Mouse (Mus musculus): ENCODE measurements at regions not wholly inside any gene's neighbourhood (a gene's known extent, or its start where the extent isn't known, plus 50 kb on each side); places are given as distances from the start of the nearest gene placed in this dataset.

GRCm38 (mm10) chr14:105950924-105951323 is 54.3 kb upstream of the Spry2 start:
- DNase-seq (ENCODE audit: low read depth, low spot score), result no peak

GRCm38 (mm10) chr14:105955082-105955481 is 58.5 kb upstream of the Spry2 start:
- DNase-seq (ENCODE audit: low read depth, low spot score), result no peak

GRCm38 (mm10) chr14:105956796-105957195 is 60.2 kb upstream of the Spry2 start:
- no peak for DNase-seq (ENCODE audit: low read depth, low spot score)

- no peak for DNase-seq (ENCODE audit: low read depth, low spot score)
Measured at GRCm38 (mm10) chr14:105958005-105958404, 61.4 kb upstream of the Spry2 start.

- no peak for DNase-seq (ENCODE audit: low read depth, low spot score)
Measured at GRCm38 (mm10) chr14:105979544-105980323, 83.1 kb upstream of the Spry2 start.

GRCm38 (mm10) chr14:105980324-105980680 is 83.7 kb upstream of the Spry2 start:
- DNase-seq (ENCODE audit: low read depth, low spot score), result no peak

GRCm38 (mm10) chr14:105987341-105987882 is 90.8 kb upstream of the Spry2 start:
- no peak for DNase-seq (ENCODE audit: low read depth, low spot score)

- DNase-seq (ENCODE audit: low read depth, low spot score), result no peak
Measured at GRCm38 (mm10) chr14:105988738-105989137, 92.1 kb upstream of the Spry2 start.

GRCm38 (mm10) chr14:105993124-105993523 is 96.5 kb upstream of the Spry2 start:
- peak; percentile 18 for DNase-seq (ENCODE audit: low read depth, low spot score)

- no peak for DNase-seq (ENCODE audit: low read depth, low spot score)
Measured at GRCm38 (mm10) chr14:105999801-106000200, 103.2 kb upstream of the Spry2 start.

GRCm38 (mm10) chr14:106007769-106008168 is 98.2 kb upstream of the Trim52 start:
- no peak for DNase-seq (ENCODE audit: low read depth, low spot score)

GRCm38 (mm10) chr14:106008951-106009350 is 97.0 kb upstream of the Trim52 start:
- DNase-seq (ENCODE audit: low read depth, low spot score), result no peak

GRCm38 (mm10) chr14:106010961-106011360 is 95.0 kb upstream of the Trim52 start:
- no peak for DNase-seq (ENCODE audit: low read depth, low spot score)

- no peak for DNase-seq (ENCODE audit: low read depth, low spot score)
Measured at GRCm38 (mm10) chr14:106011991-106012427, 94.0 kb upstream of the Trim52 start.

- no peak for DNase-seq (ENCODE audit: low read depth, low spot score)
Measured at GRCm38 (mm10) chr14:106022806-106023205, 83.2 kb upstream of the Trim52 start.

- no peak for DNase-seq (ENCODE audit: low read depth, low spot score)
Measured at GRCm38 (mm10) chr14:106026815-106027214, 79.2 kb upstream of the Trim52 start.

GRCm38 (mm10) chr14:106027686-106028085 is 78.3 kb upstream of the Trim52 start:
- DNase-seq (ENCODE audit: low read depth, low spot score), result no peak

GRCm38 (mm10) chr14:106031094-106031493 is 74.9 kb upstream of the Trim52 start:
- no peak for DNase-seq (ENCODE audit: low read depth, low spot score)

GRCm38 (mm10) chr14:106033793-106034192 is 72.2 kb upstream of the Trim52 start:
- DNase-seq (ENCODE audit: low read depth, low spot score), result no peak

- no peak for DNase-seq (ENCODE audit: low read depth, low spot score)
Measured at GRCm38 (mm10) chr14:106034933-106035665, 70.9 kb upstream of the Trim52 start.

- DNase-seq (ENCODE audit: low read depth, low spot score), result no peak
Measured at GRCm38 (mm10) chr14:106044274-106044673, 61.7 kb upstream of the Trim52 start.

GRCm38 (mm10) chr14:106050231-106050630 is 55.8 kb upstream of the Trim52 start:
- no peak for DNase-seq (ENCODE audit: low read depth, low spot score)
